Mouse (Mus musculus) hindbrain, postnatal 0 days (tissue): ENCODE data around the gene Pknox1. TPM values are rescaled to one million over a fixed set of nuclear protein-coding genes. Genes with fewer than 3 reads are reported as not detected.

Source experiments
- ATAC-seq: fragments of 200-750 bp; cut with Nextera tagmentation; 2 replicates; pipeline ENCODE4 v1.8.0; 2017; ENCODE audit warnings: mild to moderate bottlenecking, moderate TSS enrichment, moderate library complexity
- DNase-seq: peaks from one replicate; pipeline ENCODE4 v3.0.0-alpha.2; 2015; ENCODE audit warnings: low spot score
- H3K27ac ChIP-seq: fragments of 300-500 bp; sonication (generic); 2 replicates; pipeline ENCODE4 v1.5.1; 2014; ENCODE audit warnings: mild to moderate bottlenecking
- H3K27me3 ChIP-seq: fragments of 300-500 bp; sonication (generic); 2 replicates; pipeline ENCODE4 v1.6.1; 2014; ENCODE audit warnings: low read length, mixed read lengths; ENCODE audit not compliant: insufficient read depth
- H3K36me3 ChIP-seq: fragments of 300-500 bp; sonication (generic); 2 replicates; pipeline ENCODE4 v1.6.1; 2014; ENCODE audit warnings: low read length, mixed read lengths; ENCODE audit not compliant: insufficient read depth
- H3K4me1 ChIP-seq: fragments of 300-500 bp; sonication (generic); 2 replicates; pipeline ENCODE4 v1.6.1; 2014; ENCODE audit warnings: antibody characterized with exemption, low read length, mixed read lengths; ENCODE audit not compliant: insufficient read depth
- H3K4me2 ChIP-seq: fragments of 300-500 bp; sonication (generic); 2 replicates; pipeline ENCODE4 v1.6.1; 2014; ENCODE audit warnings: low read depth, mild to moderate bottlenecking, low read length, moderate library complexity, mixed read lengths
- H3K4me3 ChIP-seq: fragments of 300-500 bp; sonication (generic); 2 replicates; pipeline ENCODE4 v1.5.1; 2014; ENCODE audit warnings: low read length
- H3K9ac ChIP-seq: fragments of 300-500 bp; sonication (generic); replicated peaks from 2 replicates; pipeline ENCODE4 v1.6.1; 2014; ENCODE audit warnings: mild to moderate bottlenecking, low read length, moderate library complexity, mixed read lengths
- H3K9me3 ChIP-seq: fragments of 300-500 bp; sonication (generic); 2 replicates; pipeline ENCODE4 v1.6.1; 2016; ENCODE audit warnings: low read length, mixed read lengths
- CTCF ChIP-seq: IDR thresholded peaks from 2 replicates; pipeline ENCODE4 v1.5.1; 2016; ENCODE audit warnings: antibody characterized with exemption, control low read depth, low read depth
- WGBS: fragments of 180-500 bp; shearing (Covaris S2); extraction: QIAGEN DNeasy Blood & Tissue Kit; methylation state at CpG from one replicate; pipeline ENCODE4 v1.1.7; 2014; 5-methylcytosine and 5-hydroxymethylcytosine counted together
- polyA plus RNA-seq: library from polyadenylated mRNA; unstranded; fragments of >200 nt; fragmentation: Nextera tagmentation; extraction: Ambion mirVana; gene quantifications from 2 replicates; pipeline ENCODE4 v1.2.1, GENCODE M21; 2015
- total RNA-seq: library from RNA; depleted of rRNA; stranded (reverse); fragments of >200 nt; gene quantifications from 2 replicates; pipeline ENCODE4 v1.2.3, GENCODE M21; 2014

The Pknox1 gene
- total and polyA plus RNA-seq, 2 experiments from 2014 or later, result 25.1 to 31.2 TPM

DNA sequence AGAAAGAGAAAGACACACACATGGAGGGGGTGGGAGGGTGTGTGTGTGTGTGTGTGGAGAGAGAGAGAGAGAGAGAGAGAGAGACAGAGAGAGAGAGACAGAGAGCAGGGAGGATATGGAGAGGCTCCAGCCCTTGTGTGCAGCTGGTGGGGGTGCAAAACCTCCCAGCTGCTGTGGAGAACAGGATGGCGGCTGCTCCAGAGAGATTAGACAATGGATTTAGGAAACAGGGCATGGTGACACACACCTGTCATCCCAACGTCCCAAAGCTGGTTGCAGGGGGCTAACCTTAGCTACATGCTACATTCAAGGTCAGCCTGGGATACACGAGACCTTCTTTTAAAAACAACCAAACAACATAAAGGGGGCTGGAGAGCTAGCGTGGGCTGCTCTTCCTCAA lies 8.3 kb upstream of the Pknox1 start:
- ATAC-seq (no peak), DNase-seq (no peak)
- H3K27ac ChIP-seq, result 0 out of 2 replicates have a peak overlapping the region, but pooled peaks have one; percentile 2
- H3K9ac ChIP-seq, result no peak overlapping the region
- 62% methylated on average over 4 of the region's 4 CpGs for WGBS
- H3K4me3 ChIP-seq, result no peak overlapping the region
- no peaks in the 10 kb centered on the region for H3K27me3 ChIP-seq
- no peak for TF ChIP-seq CTCF
- H3K36me3 ChIP-seq, result no peaks in the 10 kb centered on the region
- H3K4me2 ChIP-seq, result no peak overlapping the region
- no peaks in the 10 kb centered on the region for H3K9me3 ChIP-seq
- peaks cover 8% of the 10 kb centered on the region; the same call in 1 of the 2 replicates for H3K4me1 ChIP-seq

DNA sequence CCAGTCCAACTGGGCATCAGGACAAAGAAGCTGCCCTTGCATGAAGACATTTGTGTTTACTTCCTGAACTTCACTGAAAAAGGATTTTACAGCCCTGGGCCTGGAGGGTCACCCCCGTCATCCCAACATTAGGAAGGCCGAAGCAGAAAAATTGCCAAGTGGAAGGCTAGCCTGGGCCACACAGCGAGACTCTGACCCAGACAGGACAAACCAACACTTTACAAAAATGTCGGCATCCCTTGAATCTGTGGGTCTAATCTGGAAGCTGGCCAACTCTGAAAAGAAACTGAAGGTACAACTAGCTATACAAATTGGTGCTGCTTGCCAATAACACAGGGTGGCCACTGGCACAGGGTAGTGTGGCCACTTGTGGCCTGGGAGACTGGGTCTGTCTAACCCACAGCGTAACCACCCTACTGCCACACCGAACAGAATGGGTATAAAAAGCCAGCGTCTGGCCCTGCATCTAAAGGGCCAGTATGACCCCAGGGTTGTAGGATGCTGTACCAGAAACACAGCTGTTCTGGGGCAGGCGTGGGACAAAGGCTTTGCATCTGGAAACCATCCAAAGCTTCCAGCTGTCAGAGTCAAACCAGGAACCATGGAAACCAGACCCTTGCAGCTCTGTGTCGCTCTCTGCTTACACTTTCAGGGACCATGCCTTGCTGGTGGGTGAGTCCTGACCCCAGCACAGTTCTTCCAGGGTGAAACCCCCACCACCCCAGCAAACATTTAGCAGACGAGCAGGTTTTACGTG lies 7.2 kb upstream of the Pknox1 start:
- Histone ChIP-seq H3K4me3 (no peak overlapping the region), H3K27me3 (no peaks in the 10 kb centered on the region), H3K4me1 (peaks cover 8% of the 10 kb centered on the region; the same call in 1 of the 2 replicates), H3K36me3 (no peaks in the 10 kb centered on the region), H3K9ac (no peak overlapping the region), H3K9me3 (no peaks in the 10 kb centered on the region), H3K4me2 (no peak overlapping the region), H3K27ac (peak overlapping the region; percentile 49)
- TF ChIP-seq CTCF, result no peak
- DNase-seq (peak; percentile 78), ATAC-seq (peak; percentile 81)
- 43% methylated on average over 11 of the region's 11 CpGs for WGBS

GRCm38 (mm10) chr17:31557947-31558542 lies 6.5 kb upstream of the Pknox1 start:
- ATAC-seq, result 0 out of 2 replicates have a peak, but pooled peaks have one; percentile 21
- TF ChIP-seq CTCF, result no peak
- no peak overlapping the region for H3K4me3 ChIP-seq
- H3K27me3 ChIP-seq, result no peaks in the 10 kb centered on the region
- H3K9ac ChIP-seq, result no peak overlapping the region
- WGBS, result 76% methylated on average over 10 of the region's 10 CpGs
- no peaks in the 10 kb centered on the region for H3K36me3 ChIP-seq
- peaks cover 8% of the 10 kb centered on the region; the same call in 1 of the 2 replicates for H3K4me1 ChIP-seq
- H3K27ac ChIP-seq, result peak overlapping the region; percentile 49; the same call in 1 of the 2 replicates
- H3K9me3 ChIP-seq, result no peaks in the 10 kb centered on the region
- H3K4me2 ChIP-seq, result no peak overlapping the region
- no peak for DNase-seq

- H3K4me1 ChIP-seq, result peaks cover 14% of the 10 kb centered on the region
- no peak for TF ChIP-seq CTCF
- no peak overlapping the region for H3K9ac ChIP-seq
- H3K4me3 ChIP-seq, result no peak overlapping the region
- no peak for ATAC-seq
- H3K27me3 ChIP-seq, result no peaks in the 10 kb centered on the region
- no peak overlapping the region for H3K4me2 ChIP-seq
- no peaks in the 10 kb centered on the region for H3K9me3 ChIP-seq
- 87% methylated on average over 11 of the region's 11 CpGs for WGBS
- H3K27ac ChIP-seq, result no peak overlapping the region
- DNase-seq, result no peak
- no peaks in the 10 kb centered on the region for H3K36me3 ChIP-seq
Measured at GRCm38 (mm10) chr17:31559021-31559789, 5.3 kb upstream of the Pknox1 start.

DNA sequence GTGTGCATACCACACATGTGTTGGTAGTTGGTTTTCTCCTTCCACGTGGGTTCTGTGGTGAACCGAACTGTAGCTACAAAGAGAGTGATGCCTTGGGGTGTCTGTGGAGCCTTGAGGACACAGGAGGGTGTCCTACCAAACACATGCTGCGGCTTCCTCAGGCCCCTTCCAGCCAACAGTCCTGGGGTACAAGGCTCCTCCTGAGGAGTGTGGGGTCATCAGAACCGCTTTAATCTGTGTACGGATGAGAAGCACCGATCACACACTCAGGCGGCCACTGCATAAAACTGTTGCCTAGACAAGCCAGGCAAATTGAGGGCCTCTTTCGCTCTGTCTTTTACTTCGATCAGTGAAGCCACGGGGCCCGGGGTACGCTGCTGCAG lies 911 bp upstream of the Pknox1 start:
- no peak for ATAC-seq
- 7% methylated on average over 12 of the region's 12 CpGs for WGBS

DNA sequence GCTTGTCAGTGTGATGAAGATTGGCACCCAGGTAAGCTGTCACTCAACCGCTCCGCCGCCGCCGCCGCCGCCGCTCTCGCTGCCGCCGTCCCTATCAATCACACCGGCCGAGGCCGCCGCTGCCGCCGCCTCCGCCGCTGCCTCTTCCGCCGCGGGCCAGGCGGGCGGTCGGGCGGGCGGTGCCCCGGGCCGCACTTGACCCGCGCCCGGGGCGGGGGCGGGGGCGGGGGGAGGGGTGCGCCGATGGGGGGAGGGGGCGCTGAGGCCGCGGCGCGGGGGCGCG lies 265 bp downstream of the Pknox1 start:
- Histone ChIP-seq H3K9ac (peak overlapping the region; percentile 96), H3K27me3 (no peaks in the 10 kb centered on the region), H3K4me1 (peaks cover 28% of the 10 kb centered on the region), H3K27ac (peak overlapping the region; percentile 100), H3K9me3 (no peaks in the 10 kb centered on the region), H3K36me3 (no peaks in the 10 kb centered on the region), H3K4me2 (peak overlapping the region; percentile 80), H3K4me3 (peak overlapping the region; percentile 87)
- DNase-seq (no peak), ATAC-seq (no peak)
- 3% methylated on average over 24 of the region's 44 CpGs for WGBS
- no peak for TF ChIP-seq CTCF

More for the DNA sequence above, 911 bp upstream of the Pknox1 start:
- no peaks in the 10 kb centered on the region for H3K9me3 ChIP-seq
- peaks cover 28% of the 10 kb centered on the region for H3K4me1 ChIP-seq
- no peak for TF ChIP-seq CTCF
- no peaks in the 10 kb centered on the region for H3K36me3 ChIP-seq
- peak overlapping the region; percentile 54 for H3K9ac ChIP-seq
- no peaks in the 10 kb centered on the region for H3K27me3 ChIP-seq
- H3K4me2 ChIP-seq, result peak overlapping the region; percentile 65
- H3K4me3 ChIP-seq, result peak overlapping the region; percentile 34
- H3K27ac ChIP-seq, result peak overlapping the region; percentile 95
- DNase-seq, result peak; percentile 59
